Mouse (Mus musculus) cerebellum, adult 2 months (tissue): ENCODE data around the gene Nckap5l.

Experiments
- CTCF ChIP-seq: fragments of 200-500 bp; IDR thresholded peaks from 2 replicates; pipeline ENCODE4 v1.5.1; 2011; ENCODE audit warnings: low read depth, mild to moderate bottlenecking, control low read depth, low read length, moderate library complexity, borderline replicate concordance; ENCODE audit not compliant: insufficient read depth
- POLR2A ChIP-seq: fragments of 200-500 bp; IDR thresholded peaks from 2 replicates; pipeline ENCODE4 v1.6.1; 2011; ENCODE audit warnings: low read length, control low read depth, borderline replicate concordance; ENCODE audit not compliant: insufficient read depth

DNA sequence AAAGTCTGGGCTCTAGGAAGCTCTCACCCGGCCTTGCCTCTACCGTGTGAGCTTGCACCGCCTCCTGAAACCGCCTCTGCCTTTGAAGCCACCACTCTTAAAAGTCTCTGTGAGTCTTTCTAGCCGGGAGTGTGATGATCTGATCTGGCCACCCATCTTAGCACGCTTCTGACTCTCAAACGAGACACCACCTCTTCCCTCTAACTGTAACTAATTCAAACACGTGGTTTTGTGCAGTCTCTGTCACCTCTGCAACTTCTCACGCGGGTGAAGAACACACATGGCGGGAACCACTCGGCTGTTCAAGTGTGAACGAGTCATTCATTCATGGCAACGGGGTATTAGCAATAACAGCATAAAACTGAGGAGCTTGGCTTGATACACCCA lies 14.1 kb upstream of the Nckap5l start:
- no peak for TF ChIP-seq CTCF
- no peak for TF ChIP-seq POLR2A
